Mouse (Mus musculus) gastrocnemius, adult 8-10 months (tissue): ENCODE data around the gene Ankrd39. TPM values are rescaled to one million over a fixed set of nuclear protein-coding genes. Genes with fewer than 3 reads are reported as not detected.

Experiments used
- DNase-seq, 2 experiments: peaks; one replicate each; pipeline ENCODE4 v3.0.0; 2022; ENCODE audit warnings: low spot score in 2 of 2
- total RNA-seq, 4 experiments: library from RNA; stranded (reverse); gene quantifications; 2 replicates each; pipeline ENCODE4 v1.2.4; 2022

Ankrd39 gene
- total RNA-seq, 4 experiments from 2014 or later = 6.3 to 9.7 (median 9.4) TPM

DNA sequence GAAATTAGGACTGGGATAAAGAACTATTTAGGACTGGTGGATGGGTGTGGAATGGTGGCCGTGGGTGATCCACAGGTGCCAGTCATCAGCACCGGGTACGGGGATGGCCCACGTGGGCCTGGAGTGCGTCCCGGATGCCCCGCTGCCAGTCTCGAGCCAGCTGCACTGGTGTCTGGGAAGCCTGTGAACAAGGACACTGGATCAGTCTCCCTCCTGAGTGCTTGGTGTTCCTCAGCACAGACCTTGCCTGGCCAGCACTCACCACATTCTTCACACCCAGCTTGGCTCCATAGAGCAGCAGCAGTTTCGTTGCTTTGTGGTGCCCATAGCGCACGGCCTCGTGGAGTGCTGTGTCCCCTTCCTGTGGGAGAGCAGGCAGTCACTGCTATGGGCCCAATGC, 15.8 kb downstream of the Ankrd39 start:
- no peak for DNase-seq

DNA sequence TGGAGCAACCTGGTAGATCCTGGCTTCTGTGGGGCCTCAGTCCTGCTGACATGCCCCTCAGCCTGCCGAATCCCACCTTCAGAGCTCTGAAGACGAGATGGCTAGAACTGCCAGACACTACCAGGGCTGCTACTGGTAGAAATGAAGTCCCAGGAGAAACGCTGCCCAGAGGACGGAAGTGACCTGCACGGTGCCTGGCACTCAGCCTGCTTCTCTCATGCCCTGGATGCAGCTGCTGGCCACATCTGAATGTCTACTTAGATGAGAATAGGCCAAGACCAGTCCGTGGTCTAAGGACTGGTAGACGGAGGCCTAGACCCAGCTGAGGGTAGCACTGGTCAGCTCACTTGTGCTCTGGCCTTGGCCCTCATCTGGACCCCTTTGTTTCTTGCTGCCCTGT, 16.3 kb downstream of the Ankrd39 start:
- no peak for DNase-seq

DNA sequence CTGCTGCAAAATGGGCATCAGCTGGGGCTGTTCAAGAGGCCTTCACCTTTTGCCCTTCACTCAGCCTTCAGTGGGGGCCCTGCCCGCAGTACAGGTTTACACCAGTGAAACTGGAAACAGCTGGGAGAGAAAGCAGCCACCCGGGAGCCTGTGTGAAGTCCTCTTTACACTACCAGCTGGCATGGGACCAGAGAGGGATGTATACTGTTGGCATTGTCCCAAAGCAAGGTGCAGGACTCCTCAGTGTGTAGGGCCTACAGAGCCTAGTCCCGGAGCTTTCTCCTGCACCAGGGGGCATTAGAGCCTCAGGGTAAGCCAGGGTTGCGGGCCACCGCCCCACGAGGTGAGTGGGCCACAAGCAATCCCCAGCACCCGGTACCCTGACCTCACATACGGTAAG, 16.8 kb downstream of the Ankrd39 start:
- DNase-seq = no peak

DNA sequence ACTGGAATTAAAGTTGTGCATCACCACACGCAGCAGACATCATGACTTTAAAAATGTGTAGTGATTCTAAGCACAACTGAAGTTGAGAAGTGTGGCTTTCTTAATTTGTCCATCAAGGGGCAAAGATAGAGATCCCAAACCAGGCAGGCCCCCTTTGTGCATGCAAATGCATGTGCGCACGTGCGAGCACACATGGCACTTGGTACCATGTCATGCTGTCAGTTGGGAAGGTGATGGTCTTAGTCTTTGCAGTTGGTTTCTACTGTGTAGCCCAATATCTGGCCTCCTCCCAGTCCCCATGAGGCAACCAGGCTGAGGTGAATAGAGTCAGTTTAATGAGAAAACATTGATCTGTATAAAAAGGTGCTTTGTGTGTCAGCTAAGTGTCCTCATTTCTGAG, 17.4 kb downstream of the Ankrd39 start:
- no peak for DNase-seq

DNA sequence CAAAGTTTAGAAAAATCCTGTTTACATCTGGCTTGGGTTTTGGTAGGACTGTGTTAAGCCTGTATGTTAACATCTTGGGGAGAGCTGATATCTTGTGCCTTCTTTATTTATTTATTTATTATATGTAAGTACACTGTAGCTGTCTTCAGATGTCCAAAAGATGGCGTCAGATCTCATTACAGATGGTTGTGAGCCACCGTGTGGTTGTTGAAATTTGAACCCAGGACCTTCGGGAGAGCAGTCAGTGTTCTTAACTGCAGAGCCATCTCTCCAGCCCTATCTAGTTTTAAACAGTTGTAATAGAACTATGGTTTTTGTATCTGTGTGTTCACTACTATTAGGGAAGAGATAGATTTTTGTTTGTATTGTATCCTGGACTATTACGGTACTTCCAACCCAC, 18.0 kb downstream of the Ankrd39 start:
- no peak for DNase-seq

DNA sequence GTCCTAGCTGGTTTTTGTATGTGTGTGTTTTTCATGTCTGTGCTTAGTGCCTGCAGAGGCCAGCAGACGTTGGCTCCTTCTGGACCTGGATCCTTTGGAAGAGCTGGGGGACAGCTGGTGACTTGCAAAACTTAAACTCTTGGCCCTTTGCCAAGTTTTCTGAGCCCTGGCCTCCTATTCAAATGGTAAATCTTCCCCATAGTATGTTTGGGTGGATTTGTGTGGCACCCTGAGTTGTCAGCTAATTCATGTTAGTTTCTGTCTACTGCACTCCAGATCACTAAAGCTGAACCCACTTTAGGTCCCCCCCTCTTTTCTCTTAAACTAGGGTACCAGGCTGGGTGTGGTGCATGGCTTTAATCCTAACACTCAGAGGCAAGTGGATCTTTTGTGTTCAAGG, 18.9 kb downstream of the Ankrd39 start:
- no peak for DNase-seq

DNA sequence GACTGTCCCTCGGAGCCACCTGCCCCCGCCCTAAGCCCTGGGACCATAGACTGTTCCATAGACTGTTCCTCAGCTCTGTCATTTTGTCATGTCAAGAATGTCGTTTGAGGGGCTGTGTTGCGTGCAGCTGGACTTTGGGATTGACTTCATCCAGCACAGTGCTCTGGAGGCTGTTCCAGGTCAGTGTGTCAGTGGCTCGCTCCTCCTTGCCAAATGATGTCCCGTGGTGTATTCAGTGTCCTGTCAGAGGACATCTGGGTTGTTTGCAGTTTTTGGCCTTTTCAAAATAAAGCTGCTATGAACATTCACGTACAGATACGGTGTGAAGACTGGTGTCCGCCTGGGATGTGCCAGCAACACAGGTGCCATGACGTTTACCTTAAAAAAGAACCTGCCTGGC, 20.3 kb downstream of the Ankrd39 start:
- DNase-seq = no peak

DNA sequence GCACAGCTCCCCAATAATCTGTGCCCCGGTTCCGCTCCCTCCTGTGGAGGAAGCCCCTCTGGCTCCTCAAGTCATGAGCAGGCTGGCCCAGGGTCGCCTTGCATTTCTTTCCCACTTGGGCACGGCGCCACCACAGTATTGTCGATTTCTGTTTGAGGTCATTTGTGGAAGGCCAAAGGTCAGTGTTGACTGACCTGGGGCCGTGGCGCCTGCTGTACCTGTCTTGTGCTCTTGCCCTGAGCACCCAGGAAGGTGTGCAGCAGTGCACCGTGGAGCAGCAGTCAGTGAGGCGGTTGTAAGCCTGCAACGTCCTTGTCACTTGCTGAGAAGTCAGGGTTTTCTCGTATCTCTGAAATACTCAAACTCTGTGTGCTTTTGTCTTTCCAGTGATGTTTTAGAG, 21.5 kb downstream of the Ankrd39 start:
- DNase-seq = no peak

DNA sequence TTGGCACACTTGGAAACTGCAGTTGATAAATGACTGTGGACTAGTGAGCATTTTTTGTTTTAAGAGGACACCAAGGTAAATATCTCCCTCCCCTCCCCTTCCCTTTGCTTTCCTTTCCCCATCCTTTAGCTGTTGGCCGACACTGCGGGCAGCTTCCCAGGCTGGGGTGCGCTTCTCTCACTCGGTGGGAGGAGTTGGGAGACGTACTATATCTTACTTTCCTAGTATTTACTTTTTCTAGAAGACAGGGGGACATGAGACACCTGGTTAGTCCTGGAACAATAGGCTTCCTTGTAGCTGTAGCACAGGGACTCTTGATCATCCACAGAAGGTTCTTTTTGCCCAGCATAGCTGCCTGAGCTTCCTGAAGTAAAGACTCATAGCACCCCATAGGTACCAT, 23.2 kb downstream of the Ankrd39 start:
- DNase-seq = no peak

DNA sequence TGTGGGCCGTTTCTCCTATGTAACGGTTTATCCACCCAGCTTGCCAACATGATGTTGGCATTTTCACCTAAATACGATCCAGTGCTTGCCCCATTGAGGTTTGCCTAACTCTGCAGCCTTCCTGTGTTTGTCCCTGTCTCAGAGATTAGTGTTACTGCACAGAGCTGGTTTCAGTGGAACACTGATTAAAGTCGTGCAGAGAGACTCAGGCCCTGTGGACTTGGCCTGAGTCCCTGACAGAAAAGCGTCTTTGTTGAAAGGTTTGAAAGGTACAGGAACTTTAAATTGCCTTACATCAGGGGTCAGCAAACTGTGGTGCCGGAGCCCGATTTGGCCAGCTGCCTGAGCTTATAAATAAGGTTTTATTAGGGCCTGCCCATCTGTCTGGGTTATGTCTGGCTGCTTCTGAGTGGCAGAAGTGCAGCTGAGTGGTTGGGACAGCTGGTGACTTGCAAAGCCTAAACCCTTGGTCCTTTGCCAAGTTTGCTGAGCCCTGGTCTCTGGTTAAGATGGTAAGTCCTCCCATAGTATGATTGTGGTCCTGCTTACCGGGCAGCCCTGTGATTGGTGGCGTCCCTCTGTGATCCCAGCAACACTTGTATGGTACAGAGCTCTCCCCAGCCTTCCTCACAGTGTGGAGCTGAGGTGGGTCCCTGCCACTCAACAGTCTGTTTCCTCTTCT, 23.8 kb downstream of the Ankrd39 start:
- peak in 1 of 2 experiments; percentile 58 for DNase-seq

DNA sequence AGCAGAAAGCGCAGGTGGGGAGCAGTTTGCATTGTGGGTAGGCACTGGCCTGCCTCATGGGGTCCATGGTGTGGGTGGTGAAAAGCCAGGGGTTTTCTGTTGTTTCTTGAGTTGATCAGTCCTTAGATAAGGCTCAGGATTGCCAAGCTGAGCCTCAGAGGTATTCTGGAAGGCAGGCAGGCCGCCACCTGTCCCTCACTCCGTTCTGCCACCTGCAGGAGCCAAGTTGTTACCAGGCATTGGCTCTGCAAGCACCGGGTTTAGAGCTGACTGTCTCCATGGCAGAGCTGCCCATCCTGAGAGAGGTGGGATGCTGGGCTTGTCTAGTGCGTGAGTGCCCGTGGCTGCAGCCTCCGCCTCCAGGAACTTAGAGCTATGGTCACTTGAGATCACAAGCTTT, 25.0 kb downstream of the Ankrd39 start:
- DNase-seq = no peak

DNA sequence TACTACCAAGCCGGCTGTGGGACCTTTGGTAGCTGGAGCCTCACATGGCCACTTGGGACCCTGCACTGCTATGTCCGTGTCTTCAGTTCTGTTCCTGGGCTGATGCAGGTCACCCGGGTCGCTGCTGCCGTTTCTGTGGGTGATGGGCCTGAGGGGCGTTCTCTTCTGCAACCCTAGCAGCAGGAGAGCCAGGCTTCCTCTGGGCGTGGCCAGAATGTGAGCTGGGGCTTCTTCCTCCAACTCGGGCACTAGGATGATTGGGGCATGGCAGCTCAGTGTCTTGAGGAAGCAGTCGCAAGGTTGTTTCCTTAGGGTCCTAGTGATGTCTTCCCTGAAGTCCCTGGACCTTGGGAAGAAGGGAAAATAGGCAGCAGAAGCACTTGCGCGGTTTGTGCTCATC, 27.6 kb downstream of the Ankrd39 start:
- no peak for DNase-seq

DNA sequence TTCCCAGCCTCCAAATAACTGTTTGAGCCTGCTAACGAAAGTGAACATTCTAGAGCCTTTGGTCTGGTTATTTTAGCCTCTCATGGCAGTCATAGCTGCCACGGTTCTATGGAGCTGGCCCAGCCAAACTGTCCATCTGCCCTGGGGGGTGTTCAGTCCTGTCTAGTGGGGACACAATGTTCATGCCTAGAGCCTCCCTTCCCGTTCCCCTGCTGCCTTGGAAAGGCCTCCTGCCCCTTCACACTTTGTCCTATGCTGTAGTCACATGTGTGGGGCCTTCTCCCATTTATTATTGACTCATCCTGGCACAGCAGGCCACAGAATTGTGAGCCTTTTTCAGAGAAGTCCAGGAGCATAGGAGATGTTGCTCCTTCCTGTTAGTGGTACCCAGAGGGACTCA, 29.0 kb downstream of the Ankrd39 start:
- DNase-seq = no peak

DNA sequence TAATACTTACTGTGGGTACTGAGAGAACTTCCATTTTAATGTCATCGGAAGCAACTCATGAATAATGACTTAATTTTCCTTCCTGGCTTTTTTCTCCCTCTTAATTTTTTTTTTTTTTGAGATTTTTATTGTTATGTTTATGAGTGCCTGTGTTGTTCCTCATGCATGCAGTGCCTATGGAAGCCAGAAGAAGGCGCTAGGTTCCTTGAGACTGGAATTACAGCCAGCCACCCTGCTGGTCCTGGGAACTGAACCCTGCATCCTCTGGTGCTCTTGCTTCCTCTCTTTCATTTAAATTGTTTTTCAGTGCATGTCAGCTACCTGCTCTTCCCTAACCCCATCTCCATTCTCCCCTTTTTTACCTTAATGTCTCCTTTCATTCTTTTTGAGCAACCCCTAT, 33.5 kb downstream of the Ankrd39 start:
- no peak for DNase-seq

DNA sequence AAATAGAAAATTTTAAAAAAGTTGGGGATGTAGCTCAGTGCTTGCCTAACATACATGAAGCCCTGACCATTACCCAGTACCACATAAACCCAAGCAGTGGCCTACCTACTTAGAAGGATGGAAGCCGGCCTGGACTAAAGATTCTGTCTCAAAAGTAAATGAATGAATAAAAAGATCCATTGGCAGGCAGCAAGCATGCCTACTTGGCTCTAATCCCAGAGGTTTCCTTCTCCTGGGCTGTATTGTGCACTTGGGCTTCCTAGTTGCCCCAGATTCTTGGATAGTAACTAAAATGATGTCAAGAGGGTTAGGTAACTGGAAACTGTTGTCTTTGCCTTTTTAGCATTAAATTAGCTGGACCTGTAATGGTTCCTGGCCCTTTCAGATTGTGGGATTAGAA, 33.9 kb downstream of the Ankrd39 start:
- no peak for DNase-seq

DNA sequence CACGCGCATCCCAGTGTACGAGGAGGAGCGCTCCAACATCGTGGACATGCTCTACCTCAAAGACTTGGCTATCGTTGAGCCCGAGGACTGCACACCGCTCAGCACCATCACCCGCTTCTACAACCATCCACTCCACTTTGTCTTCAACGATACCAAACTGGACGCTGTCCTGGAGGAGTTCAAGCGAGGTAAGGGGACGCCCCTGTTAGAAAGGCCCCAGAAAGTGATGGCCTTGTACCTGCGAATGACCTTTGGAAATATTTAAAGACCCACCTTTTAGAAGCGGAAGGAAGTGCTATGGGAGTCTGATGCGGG, 34.3 kb downstream of the Ankrd39 start:
- no peak for DNase-seq

DNA sequence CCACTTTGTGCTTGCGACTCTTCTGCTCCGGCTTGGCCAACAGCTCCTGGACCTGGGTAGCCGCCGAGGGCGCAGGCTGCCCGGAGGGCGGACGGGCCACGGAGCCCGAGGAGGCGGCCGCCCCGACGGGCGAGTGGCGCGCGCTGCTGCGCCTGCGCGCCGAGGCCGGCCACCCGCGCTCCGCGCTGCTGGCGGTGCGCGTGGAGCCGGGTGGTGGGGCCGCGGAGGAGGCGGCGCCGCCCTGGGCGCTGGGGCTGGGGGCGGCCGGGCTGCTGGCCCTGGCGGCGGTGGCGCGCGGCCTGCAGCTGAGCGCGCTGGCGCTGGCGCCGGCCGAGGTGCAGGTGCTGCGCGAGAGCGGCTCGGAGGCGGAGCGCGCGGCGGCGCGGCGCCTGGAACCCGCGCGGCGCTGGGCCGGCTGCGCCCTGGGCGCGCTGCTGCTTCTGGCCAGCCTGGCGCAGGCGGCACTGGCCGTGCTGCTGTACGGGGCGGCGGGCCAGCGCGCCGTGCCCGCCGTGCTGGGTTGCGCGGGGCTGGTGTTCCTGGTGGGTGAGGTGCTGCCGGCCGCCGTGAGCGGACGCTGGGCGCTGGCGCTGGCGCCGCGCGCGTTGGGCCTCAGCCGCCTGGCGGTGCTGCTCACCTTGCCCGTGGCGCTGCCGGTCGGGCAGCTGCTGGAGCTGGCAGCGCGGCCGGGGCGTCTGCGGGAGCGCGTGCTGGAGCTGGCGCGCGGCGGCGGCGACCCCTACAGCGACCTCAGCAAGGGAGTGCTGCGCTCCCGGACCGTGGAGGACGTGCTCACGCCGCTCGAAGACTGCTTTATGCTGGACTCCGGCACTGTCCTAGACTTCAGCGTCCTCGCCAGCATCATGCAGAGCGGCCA, 34.9 kb downstream of the Ankrd39 start:
- DNase-seq = peak; percentile 45 to 63

DNA sequence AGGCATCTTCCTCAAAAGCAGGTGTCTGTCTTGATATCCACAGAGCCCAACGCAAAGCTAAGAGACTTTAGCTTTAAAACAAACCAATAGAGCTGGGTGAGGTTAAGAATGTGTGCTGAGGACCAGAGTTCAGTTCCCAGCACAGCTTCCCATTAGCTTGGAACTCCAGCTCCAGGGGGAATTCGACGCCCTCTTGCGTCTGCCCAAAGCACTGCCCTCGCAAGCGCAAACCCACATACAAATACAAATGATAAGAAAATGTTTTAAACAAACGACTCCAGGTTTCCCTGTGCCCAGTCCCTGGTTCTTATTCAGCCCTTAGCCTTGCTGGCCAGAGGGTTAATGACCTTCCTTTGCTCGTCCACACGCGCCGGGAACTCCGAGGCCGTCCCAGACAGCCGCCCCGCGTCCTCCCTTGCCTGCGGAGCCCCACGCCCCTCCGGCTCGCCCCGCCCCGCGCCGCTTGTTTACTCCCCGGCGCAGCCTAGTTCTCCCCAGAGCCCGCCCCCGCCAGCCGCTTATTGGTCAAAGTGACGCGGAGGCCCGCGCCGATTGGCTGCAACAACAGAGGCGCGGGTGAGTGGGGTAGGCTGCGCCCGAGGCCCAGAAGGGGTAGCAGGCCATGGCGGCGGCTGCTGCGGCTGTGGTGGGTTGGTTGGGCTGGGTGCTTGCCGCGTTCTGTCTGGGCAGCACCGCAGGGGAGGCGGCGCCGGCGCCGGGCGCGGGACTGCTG, 35.8 kb downstream of the Ankrd39 start, which contains the start of gene Cnnm3:
Cnnm3 (plus strand) TSS at position 579 of the 733 bp plus-strand sequence.
- DNase-seq = peak; percentile 99

DNA sequence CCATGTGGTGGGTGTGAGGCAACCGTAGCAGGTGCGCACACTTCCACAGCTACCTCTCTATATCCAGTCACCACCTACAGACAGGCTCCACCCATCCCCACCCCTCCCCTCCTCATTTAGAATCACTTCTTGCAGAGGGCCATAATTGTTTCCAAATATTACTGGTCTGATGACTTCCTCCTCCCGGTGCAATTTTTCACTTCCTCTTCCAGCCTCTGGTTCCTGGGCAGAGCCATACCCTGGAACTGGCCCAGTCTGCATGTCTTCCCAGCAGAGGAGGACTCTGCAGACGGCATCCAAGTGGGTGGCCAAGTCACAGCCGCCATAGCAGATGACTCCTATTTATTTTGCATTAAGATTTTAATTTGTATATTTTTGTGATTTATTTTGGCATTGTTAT, 39.0 kb downstream of the Ankrd39 start:
- DNase-seq = no peak

DNA sequence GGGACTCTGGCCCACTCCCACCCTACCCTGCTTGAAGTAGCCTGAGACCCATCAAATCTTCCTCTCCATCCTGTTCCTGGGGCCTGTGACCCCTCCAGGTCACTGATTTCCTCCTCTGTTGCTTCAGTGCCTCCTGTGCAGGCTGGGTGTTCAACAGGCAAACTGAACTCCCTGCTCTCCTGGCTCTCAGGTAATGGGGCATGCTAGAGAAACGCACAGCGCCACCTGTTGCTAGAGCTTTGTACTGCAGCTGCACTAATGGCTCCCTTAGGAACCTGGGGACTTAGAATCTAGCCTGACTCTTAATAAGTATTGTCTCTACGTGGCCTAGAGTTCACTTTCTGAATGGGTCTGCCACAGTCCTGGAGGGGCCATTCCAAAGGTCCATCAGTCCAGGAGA, 46.0 kb downstream of the Ankrd39 start:
- DNase-seq = peak; percentile 53 to 61

DNA sequence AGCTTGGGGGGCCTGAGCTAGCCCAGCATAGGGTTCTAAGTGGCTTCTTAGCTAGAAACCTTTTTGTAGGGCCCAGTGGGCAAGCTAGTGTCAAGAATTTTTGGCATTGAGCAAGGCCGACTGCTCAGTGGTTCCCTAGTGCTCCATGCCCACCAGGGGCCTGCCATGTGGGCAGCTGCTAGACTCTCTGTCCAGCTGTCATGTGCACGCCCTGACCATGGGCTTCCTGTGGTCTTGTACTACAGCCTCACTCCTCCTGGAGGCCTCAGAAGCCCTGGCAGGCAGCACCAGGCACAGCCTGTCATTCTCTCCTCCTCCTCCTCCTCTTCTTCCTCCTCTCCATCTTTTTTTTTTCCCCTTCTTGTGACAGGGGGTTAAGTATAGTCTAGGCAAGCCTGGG, 49.9 kb downstream of the Ankrd39 start:
- DNase-seq = no peak

DNA sequence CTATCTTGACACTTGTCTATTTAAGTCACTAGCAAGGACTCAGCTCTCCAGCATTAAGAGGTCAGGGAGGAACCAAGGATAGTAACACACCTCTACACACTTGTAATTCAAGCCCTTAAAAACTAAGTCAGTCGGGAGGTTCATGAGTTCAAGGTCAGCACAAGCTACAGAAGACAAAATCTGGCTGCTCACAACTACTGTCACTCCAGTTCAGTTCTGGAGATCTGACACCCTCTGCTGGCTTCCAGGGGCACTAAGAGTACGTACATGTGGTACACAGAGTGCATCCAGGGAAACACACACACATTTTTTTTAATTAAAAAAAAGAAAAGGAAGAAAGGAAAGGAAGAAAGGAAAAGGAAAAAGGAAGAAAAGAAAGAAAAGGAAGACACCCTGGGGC, 50.5 kb downstream of the Ankrd39 start:
- DNase-seq = no peak
